Mouse (Mus musculus) thymus, adult 2 months (tissue): ENCODE data around the gene Gpr155. TPM values are rescaled to one million over a fixed set of nuclear protein-coding genes. Genes with fewer than 3 reads are reported as not detected.

Experiments
- DNase-seq: peaks from one replicate; pipeline ENCODE4 v3.0.0; 2021
- H3K27ac ChIP-seq: fragments of 200-500 bp; 2 replicates; pipeline ENCODE4 v1.5.1; 2012; ENCODE audit warnings: low read length, control low read depth; ENCODE audit not compliant: control insufficient read depth, insufficient read depth
- H3K27me3 ChIP-seq: fragments of 200-500 bp; 2 replicates; pipeline ENCODE4 v1.6.1; 2012; ENCODE audit warnings: mild to moderate bottlenecking, low read length, moderate library complexity, mixed read lengths; ENCODE audit not compliant: control insufficient read depth, insufficient read depth
- H3K36me3 ChIP-seq: fragments of 200-500 bp; 2 replicates; pipeline ENCODE4 v1.6.1; 2012; ENCODE audit warnings: mild to moderate bottlenecking, low read length, moderate library complexity; ENCODE audit not compliant: control insufficient read depth, insufficient read depth
- H3K4me1 ChIP-seq: fragments of 200-500 bp; replicated peaks from 2 replicates; pipeline ENCODE4 v1.6.1; 2012; ENCODE audit warnings: low read length; ENCODE audit not compliant: control insufficient read depth, insufficient read depth
- H3K4me3 ChIP-seq: fragments of 200-500 bp; 2 replicates; pipeline ENCODE4 v1.5.1; 2012; ENCODE audit warnings: mild to moderate bottlenecking, low read length, control low read depth, moderate library complexity; ENCODE audit not compliant: control insufficient read depth, insufficient read depth
- CTCF ChIP-seq: fragments of 200-500 bp; IDR thresholded peaks from 2 replicates; pipeline ENCODE4 v1.5.1; 2012; ENCODE audit warnings: mild to moderate bottlenecking, control low read depth, low read length, moderate library complexity, borderline replicate concordance; ENCODE audit not compliant: control insufficient read depth, poor library complexity, insufficient read depth; ENCODE audit errors: extremely low read depth
- POLR2A ChIP-seq: fragments of 200-500 bp; IDR thresholded peaks from 2 replicates; pipeline ENCODE4 v1.6.1; 2012; ENCODE audit warnings: mild to moderate bottlenecking, low read length, control low read depth, moderate library complexity; ENCODE audit not compliant: control insufficient read depth, poor library complexity, insufficient read depth; ENCODE audit errors: extremely low read depth
- WGBS: fragments of 180-500 bp; shearing (Covaris S2); methylation state at CpG from one replicate; pipeline ENCODE4 v1.1.7; 2018; 5-methylcytosine and 5-hydroxymethylcytosine counted together
- polyA plus RNA-seq: library from polyadenylated mRNA; depleted of rRNA; stranded (reverse); fragments of >200 nt; gene quantifications from 2 replicates; pipeline ENCODE4 v1.2.3, GENCODE M21; 2012

Gene Gpr155
- polyA plus RNA-seq, 1 experiment: 3.1 TPM

- H3K27ac ChIP-seq: no peak overlapping the region
- DNase-seq: no peak
- no peaks in the 10 kb centered on the region for H3K27me3 ChIP-seq
- no peak overlapping the region for H3K4me3 ChIP-seq
- TF ChIP-seq POLR2A (no peak), CTCF (no peak)
- no peaks in the 10 kb centered on the region for H3K4me1 ChIP-seq
- no peaks in the 10 kb centered on the region for H3K36me3 ChIP-seq
- 88% methylated on average over 9 of the region's 9 CpGs for WGBS
Observed at GRCm38 (mm10) chr2:73404442-73404841, 18.1 kb upstream of the Gpr155 start.

- no peak overlapping the region for H3K27ac ChIP-seq
- TF ChIP-seq CTCF (no peak), POLR2A (no peak)
- no peak for DNase-seq
- 70% methylated on average over 15 of the region's 15 CpGs for WGBS
- no peaks in the 10 kb centered on the region for H3K27me3 ChIP-seq
- no peaks in the 10 kb centered on the region for H3K36me3 ChIP-seq
- H3K4me1 ChIP-seq: no peaks in the 10 kb centered on the region
- no peak overlapping the region for H3K4me3 ChIP-seq
Observed at GRCm38 (mm10) chr2:73403385-73404013, 17.1 kb upstream of the Gpr155 start.

- H3K27me3 ChIP-seq: no peaks in the 10 kb centered on the region
- TF ChIP-seq CTCF (no peak), POLR2A (no peak)
- no peak for DNase-seq
- H3K4me1 ChIP-seq: no peaks in the 10 kb centered on the region
- no peak overlapping the region for H3K27ac ChIP-seq
- WGBS: 60% methylated on average over 1 of the region's 1 CpGs
- H3K4me3 ChIP-seq: no peak overlapping the region
- no peaks in the 10 kb centered on the region for H3K36me3 ChIP-seq
Observed at GRCm38 (mm10) chr2:73401689-73402088, 15.3 kb upstream of the Gpr155 start.

GRCm38 (mm10) chr2:73397476-73397875 lies 11.1 kb upstream of the Gpr155 start:
- Histone ChIP-seq H3K4me1 (no peaks in the 10 kb centered on the region), H3K36me3 (no peaks in the 10 kb centered on the region), H3K4me3 (no peak overlapping the region), H3K27ac (no peak overlapping the region), H3K27me3 (no peaks in the 10 kb centered on the region)
- WGBS: 94% methylated on average over 2 of the region's 2 CpGs
- no peak for DNase-seq
- TF ChIP-seq POLR2A (no peak), CTCF (no peak)

- Histone ChIP-seq H3K27me3 (no peaks in the 10 kb centered on the region), H3K27ac (no peak overlapping the region), H3K4me3 (no peak overlapping the region), H3K4me1 (no peaks in the 10 kb centered on the region), H3K36me3 (no peaks in the 10 kb centered on the region)
- 78% methylated on average over 3 of the region's 3 CpGs for WGBS
- TF ChIP-seq POLR2A (no peak), CTCF (no peak)
- DNase-seq: no peak
Observed at GRCm38 (mm10) chr2:73396828-73397325, 10.5 kb upstream of the Gpr155 start.

GRCm38 (mm10) chr2:73395516-73395915 lies 9.1 kb upstream of the Gpr155 start:
- DNase-seq: no peak
- no peaks in the 10 kb centered on the region for H3K36me3 ChIP-seq
- no peaks in the 10 kb centered on the region for H3K4me1 ChIP-seq
- WGBS: 93% methylated on average over 8 of the region's 8 CpGs
- no peaks in the 10 kb centered on the region for H3K27me3 ChIP-seq
- no peak overlapping the region for H3K27ac ChIP-seq
- H3K4me3 ChIP-seq: no peak overlapping the region
- TF ChIP-seq POLR2A: no peak
- no peak for TF ChIP-seq CTCF

- Histone ChIP-seq H3K36me3 (no peaks in the 10 kb centered on the region), H3K27me3 (no peaks in the 10 kb centered on the region), H3K27ac (no peak overlapping the region), H3K4me3 (no peak overlapping the region), H3K4me1 (no peaks in the 10 kb centered on the region)
- no peak for DNase-seq
- TF ChIP-seq POLR2A (no peak), CTCF (no peak)
- 94% methylated on average over 3 of the region's 3 CpGs for WGBS
Observed at GRCm38 (mm10) chr2:73394476-73394875, 8.1 kb upstream of the Gpr155 start.
